Mouse (Mus musculus): Measurements from ENCODE around the gene Polr2j.
"Not testable (repeated sequence)": the region's sequence is repeated elsewhere in the genome, so short reads cannot be mapped to it uniquely, and the experiment has no call there.

Gene Polr2j

GRCm38 (mm10) chr5:136108486-136108885 lies 7.9 kb upstream of the Polr2j start:
- no peak for DNase-seq (ENCODE audit: low spot score in 2 of 2)

GRCm38 (mm10) chr5:136109042-136109441 lies 7.4 kb upstream of the Polr2j start:
- no peak for DNase-seq (ENCODE audit: low spot score in 2 of 2)

- not testable (repeated sequence) for DNase-seq (ENCODE audit: low spot score in 2 of 2)
Observed at GRCm38 (mm10) chr5:136113546-136113945, 2.9 kb upstream of the Polr2j start.

GRCm38 (mm10) chr5:136116784-136117112 lies 317 bp downstream of the Polr2j start:
- DNase-seq (ENCODE audit: low spot score in 2 of 2) = no peak

GRCm38 (mm10) chr5:136122165-136122564 lies 5.7 kb downstream of the Polr2j start:
- DNase-seq (ENCODE audit: low spot score in 2 of 2) = no peak

GRCm38 (mm10) chr5:136135571-136136291 lies 19.3 kb downstream of the Polr2j start, which contains the start of the genes Lrwd1 and Alkbh4:
Lrwd1 (minus strand) TSS chr5:136136074.
Alkbh4 (plus strand) TSS chr5:136136146.
- DNase-seq (ENCODE audit: low spot score in 2 of 2) = peak; percentile 90 to 92

GRCm38 (mm10) chr5:136136292-136136990 lies 20.0 kb downstream of the Polr2j start:
- DNase-seq (ENCODE audit: low spot score in 2 of 2) = no peak

GRCm38 (mm10) chr5:136137658-136138274 lies 21.3 kb downstream of the Polr2j start:
- no peak for DNase-seq (ENCODE audit: low spot score in 2 of 2)

- no peak for DNase-seq (ENCODE audit: low spot score in 2 of 2)
Observed at GRCm38 (mm10) chr5:136139393-136139792, 23.0 kb downstream of the Polr2j start.

GRCm38 (mm10) chr5:136140057-136140482 lies 23.6 kb downstream of the Polr2j start:
- peak in 1 of 2 experiments; percentile 25 for DNase-seq (ENCODE audit: low spot score in 2 of 2)

- DNase-seq (ENCODE audit: low spot score in 2 of 2) = no peak
Observed at GRCm38 (mm10) chr5:136142746-136143145, 26.3 kb downstream of the Polr2j start.

- no peak for DNase-seq (ENCODE audit: low spot score in 2 of 2)
Observed at GRCm38 (mm10) chr5:136143161-136143755, 26.8 kb downstream of the Polr2j start.

- DNase-seq (ENCODE audit: low spot score in 2 of 2) = no peak
Observed at GRCm38 (mm10) chr5:136144606-136145430, 28.4 kb downstream of the Polr2j start.

GRCm38 (mm10) chr5:136146936-136147335 lies 30.5 kb downstream of the Polr2j start:
- no peak for DNase-seq (ENCODE audit: low spot score in 2 of 2)

- no peak for DNase-seq (ENCODE audit: low spot score in 2 of 2)
Observed at GRCm38 (mm10) chr5:136147704-136148103, 31.3 kb downstream of the Polr2j start.

GRCm38 (mm10) chr5:136149134-136149576 lies 32.7 kb downstream of the Polr2j start:
- not testable (repeated sequence) for DNase-seq (ENCODE audit: low spot score in 2 of 2)

- DNase-seq (ENCODE audit: low spot score in 2 of 2) = no peak
Observed at GRCm38 (mm10) chr5:136152365-136152764, 35.9 kb downstream of the Polr2j start.

- DNase-seq (ENCODE audit: low spot score in 2 of 2) = no peak
Observed at GRCm38 (mm10) chr5:136155399-136155798, 39.0 kb downstream of the Polr2j start.

- not testable (repeated sequence) for DNase-seq (ENCODE audit: low spot score in 2 of 2)
Observed at GRCm38 (mm10) chr5:136160084-136160483, 43.7 kb downstream of the Polr2j start.

- no peak for DNase-seq (ENCODE audit: low spot score in 2 of 2)
Observed at GRCm38 (mm10) chr5:136163807-136164474, 47.5 kb downstream of the Polr2j start.

GRCm38 (mm10) chr5:136165246-136165645 lies 48.8 kb downstream of the Polr2j start:
- no peak for DNase-seq (ENCODE audit: low spot score in 2 of 2)
